8 mouse cellular contexts compared by ENCODE assay signal in genomic region chr5:139253301-139253741, GRCm38 (mm10). TPM values are rescaled to one million over a fixed set of nuclear protein-coding genes. Genes with fewer than 3 reads are reported as not detected.
DNase-seq lines count a peak whose midpoint lies in the region; ATAC-seq and TF ChIP-seq lines count a peak whose summit lies in the region.

No protein-coding gene starts in this region.

- H3K27ac ChIP-seq in layer of hippocampus, adult 2 months = peak overlapping the region; percentile 99
- H3K27ac ChIP-seq in embryonic facial prominence, embryonic 12.5 days = peak overlapping the region; percentile 90
- peak overlapping the region; percentile 92 for H3K27ac ChIP-seq in limb, embryonic 13.5 days
- peak overlapping the region; percentile 83 for H3K27ac ChIP-seq in midbrain, embryonic 12.5 days (replicated peaks)

- no peak for ATAC-seq in embryonic facial prominence, embryonic 12.5 days (ENCODE audit: insufficient number of reproducible peaks, insufficient read depth, low FRiP score, low TSS enrichment)
- no peak for ATAC-seq in limb, embryonic 13.5 days (ENCODE audit: low FRiP score, low read depth)
- no peak for ATAC-seq in midbrain, embryonic 12.5 days (ENCODE audit: low FRiP score, low read depth)

- H3K27me3 ChIP-seq in embryonic facial prominence, embryonic 12.5 days = no peaks in the 10 kb centered on the region
- no peaks in the 10 kb centered on the region for H3K27me3 ChIP-seq in limb, embryonic 13.5 days
- H3K27me3 ChIP-seq in midbrain, embryonic 12.5 days = no peaks in the 10 kb centered on the region

- peak in 1 of 2 experiments; percentile 29 for DNase-seq in layer of hippocampus, adult 2 months (ENCODE audit: low spot score in 2 of 2)
- DNase-seq in layer of hippocampus, adult 9-11 months = no peak
- DNase-seq in adipocyte (ENCODE audit: low spot score) = peak; percentile 66
- peak; percentile 55 for DNase-seq in heart, postnatal 4 days
- peak; percentile 27 for DNase-seq in thymus, postnatal 0 days (ENCODE audit: low spot score)

- H3K4me2 ChIP-seq in embryonic facial prominence, embryonic 12.5 days (replicated peaks) = peak overlapping the region; percentile 96
- peak overlapping the region; percentile 92 for H3K4me2 ChIP-seq in limb, embryonic 13.5 days (replicated peaks)
- peak overlapping the region; percentile 95 for H3K4me2 ChIP-seq in midbrain, embryonic 12.5 days (replicated peaks)

- peak overlapping the region; percentile 90 for H3K9ac ChIP-seq in embryonic facial prominence, embryonic 12.5 days
- H3K9ac ChIP-seq in limb, embryonic 13.5 days = peak overlapping the region; percentile 94
- peak overlapping the region; percentile 86 for H3K9ac ChIP-seq in midbrain, embryonic 12.5 days (replicated peaks)

- peaks cover 9% of the 10 kb centered on the region for H3K4me1 ChIP-seq in embryonic facial prominence, embryonic 12.5 days
- H3K4me1 ChIP-seq in limb, embryonic 13.5 days = peaks cover 30% of the 10 kb centered on the region
- H3K4me1 ChIP-seq in midbrain, embryonic 12.5 days = peaks cover 31% of the 10 kb centered on the region

- no peak for TF ChIP-seq CTCF in layer of hippocampus, adult 2 months (conservative IDR thresholded peaks at IDR 0.05)

- 10% methylated on average over 6 of the region's 6 CpGs for whole genome bisulfite sequencing in embryonic facial prominence, embryonic 12.5 days
- WGBS in limb, embryonic 13.5 days = 5% methylated on average over 6 of the region's 6 CpGs
- 21% methylated on average over 6 of the region's 6 CpGs for WGBS in midbrain, embryonic 12.5 days

- peaks cover 22% of the 10 kb centered on the region for H3K36me3 ChIP-seq in embryonic facial prominence, embryonic 12.5 days
- peaks cover 42% of the 10 kb centered on the region for H3K36me3 ChIP-seq in limb, embryonic 13.5 days
- peaks cover 32% of the 10 kb centered on the region for H3K36me3 ChIP-seq in midbrain, embryonic 12.5 days

- no peaks in the 10 kb centered on the region for H3K9me3 ChIP-seq in embryonic facial prominence, embryonic 12.5 days
- H3K9me3 ChIP-seq in limb, embryonic 13.5 days = no peaks in the 10 kb centered on the region
- no peaks in the 10 kb centered on the region for H3K9me3 ChIP-seq in midbrain, embryonic 12.5 days

- H3K4me3 ChIP-seq in layer of hippocampus, adult 2 months = peak overlapping the region; percentile 68
- peak overlapping the region; percentile 82 for H3K4me3 ChIP-seq in embryonic facial prominence, embryonic 12.5 days
- H3K4me3 ChIP-seq in limb, embryonic 13.5 days = peak overlapping the region; percentile 82
- peak overlapping the region; percentile 80 for H3K4me3 ChIP-seq in midbrain, embryonic 12.5 days

RNA-seq across cellular contexts. Expression of gene Get4, which starts 1.2 kb away (rescaled TPM):
- 10 to 100 TPM; 52.5 to 53.8 TPM for total RNA-seq in layer of hippocampus, adult 2 months (2021)
- polyA plus RNA-seq in embryonic facial prominence, embryonic 12.5 days (2016; fragmentation: Nextera tagmentation; extraction: Ambion mirVana) = 157 and 164 TPM in 2 replicates
- 10 to 100 TPM; 76.4 to 80.4 TPM for total RNA-seq in heart, postnatal 4 days (2021)
- 155 and 165 TPM in 2 replicates for polyA plus RNA-seq in limb, embryonic 13.5 days (2015; fragmentation: Nextera tagmentation; extraction: Ambion mirVana)
- polyA plus RNA-seq in midbrain, embryonic 12.5 days (2016; fragmentation: Nextera tagmentation; extraction: Ambion mirVana) = 130 and 132 TPM in 2 replicates
- polyA plus RNA-seq in thymus, postnatal 0 days (2015; fragmentation: Nextera tagmentation; extraction: Ambion mirVana) = 184 and 200 TPM in 2 replicates

RNA-seq across cellular contexts. Expression of gene Sun1, which starts 52.9 kb away (rescaled TPM):
- 10 to 100 TPM; 78.8 to 91.0 TPM for total RNA-seq in layer of hippocampus, adult 2 months (2021)
- polyA plus RNA-seq in embryonic facial prominence, embryonic 12.5 days (2016; fragmentation: Nextera tagmentation; extraction: Ambion mirVana) = 49.3 and 53.0 TPM in 2 replicates
- total RNA-seq in heart, postnatal 4 days (2021) = 10 to 100 TPM; 40.7 to 43.0 TPM
- polyA plus RNA-seq in limb, embryonic 13.5 days (2015; fragmentation: Nextera tagmentation; extraction: Ambion mirVana) = 48.7 and 51.1 TPM in 2 replicates
- polyA plus RNA-seq in midbrain, embryonic 12.5 days (2016; fragmentation: Nextera tagmentation; extraction: Ambion mirVana) = 48.1 and 53.1 TPM in 2 replicates
- 19.0 and 19.4 TPM in 2 replicates for polyA plus RNA-seq in thymus, postnatal 0 days (2015; fragmentation: Nextera tagmentation; extraction: Ambion mirVana)
